Mouse (Mus musculus) ES-CJ7 (cell line): ENCODE measurements around the gene Serpinb8.

ENCODE experiments used
- DNase-seq: peaks from one replicate; pipeline ENCODE4 v3.0.0; 2011; ENCODE audit warnings: low read depth, low spot score

Gene Serpinb8

GRCm38 (mm10) chr1:107642457-107643118 lies 52.8 kb downstream of the Serpinb8 start:
- DNase-seq: no peak

- DNase-seq: no peak
These were observed 55.3 kb downstream of the Serpinb8 start for GRCm38 (mm10) chr1:107645086-107645485.

- no peak for DNase-seq
These were observed 67.9 kb downstream of the Serpinb8 start for GRCm38 (mm10) chr1:107657689-107658088.
